Mouse (Mus musculus): ENCODE results near the gene Ubqln4.

- TF ChIP-seq POLR2A (IDR thresholded peaks at IDR 0.05; ENCODE audit: insufficient read depth, low read depth, low read length) (no peak), CTCF (IDR thresholded peaks at IDR 0.05; ENCODE audit: insufficient read depth, low read depth, low read length) (no peak)
Measured at GRCm38 (mm10) chr3:88543651-88544410, 9.7 kb upstream of the Ubqln4 start.
